Mouse (Mus musculus) hindbrain, embryonic 16.5 days (tissue): ENCODE data around the gene Fam208b. TPM values are rescaled to one million over a fixed set of nuclear protein-coding genes. Genes with fewer than 3 reads are reported as not detected.
A peak's percentile ranks its signal among the peaks of the same experiment; 100 is the strongest.

Experiments
- ATAC-seq: fragments of 200-750 bp; cut with Nextera tagmentation; 2 replicates; pipeline ENCODE4 v1.8.0; 2017; ENCODE audit warnings: moderate TSS enrichment, moderate library complexity
- H3K27ac ChIP-seq: fragments of 300-500 bp; sonication (generic); 2 replicates; pipeline ENCODE4 v1.5.1; 2014; ENCODE audit warnings: low read depth, mild to moderate bottlenecking, control low read depth, low read length, moderate library complexity
- H3K27me3 ChIP-seq: fragments of 300-500 bp; sonication (generic); replicated peaks from 2 replicates; pipeline ENCODE4 v1.6.1; 2014; ENCODE audit warnings: low read length; ENCODE audit not compliant: control insufficient read depth, insufficient read depth
- H3K36me3 ChIP-seq: fragments of 300-500 bp; sonication (generic); 2 replicates; pipeline ENCODE4 v1.6.1; 2014; ENCODE audit warnings: mild to moderate bottlenecking, low read length, moderate library complexity, mixed read lengths; ENCODE audit not compliant: control insufficient read depth, insufficient read depth
- H3K4me1 ChIP-seq: fragments of 300-500 bp; sonication (generic); 2 replicates; pipeline ENCODE4 v1.6.1; 2014; ENCODE audit warnings: low read depth, low read length; ENCODE audit not compliant: control insufficient read depth, insufficient read depth
- H3K4me2 ChIP-seq: fragments of 300-500 bp; sonication (generic); 2 replicates; pipeline ENCODE4 v1.6.1; 2014; ENCODE audit warnings: mild to moderate bottlenecking, low read length, control low read depth, moderate library complexity
- H3K4me3 ChIP-seq: fragments of 300-500 bp; sonication (generic); 2 replicates; pipeline ENCODE4 v1.5.1; 2014; ENCODE audit warnings: mild to moderate bottlenecking, low read length, control low read depth, moderate library complexity
- H3K9ac ChIP-seq: fragments of 300-500 bp; sonication (generic); 2 replicates; pipeline ENCODE4 v1.6.1; 2014; ENCODE audit warnings: low read depth, mild to moderate bottlenecking, control low read depth, low read length, moderate library complexity
- H3K9me3 ChIP-seq: fragments of 300-500 bp; sonication (generic); 2 replicates; pipeline ENCODE4 v1.6.1; 2014; ENCODE audit warnings: mild to moderate bottlenecking, low read length, moderate library complexity; ENCODE audit not compliant: control insufficient read depth
- WGBS: fragments of 180-500 bp; shearing (Covaris S2); extraction: QIAGEN DNeasy Blood & Tissue Kit; methylation state at CpG from one replicate; pipeline ENCODE4 v1.1.7; 2014; 5-methylcytosine and 5-hydroxymethylcytosine counted together
- polyA plus RNA-seq: library from polyadenylated mRNA; unstranded; fragments of >200 nt; fragmentation: Nextera tagmentation; extraction: Ambion mirVana; gene quantifications from 2 replicates; pipeline ENCODE4 v1.2.1, GENCODE M21; 2015

The Fam208b gene
- polyA plus RNA-seq, 1 experiment from 2014 or later, result 11.4 TPM

DNA sequence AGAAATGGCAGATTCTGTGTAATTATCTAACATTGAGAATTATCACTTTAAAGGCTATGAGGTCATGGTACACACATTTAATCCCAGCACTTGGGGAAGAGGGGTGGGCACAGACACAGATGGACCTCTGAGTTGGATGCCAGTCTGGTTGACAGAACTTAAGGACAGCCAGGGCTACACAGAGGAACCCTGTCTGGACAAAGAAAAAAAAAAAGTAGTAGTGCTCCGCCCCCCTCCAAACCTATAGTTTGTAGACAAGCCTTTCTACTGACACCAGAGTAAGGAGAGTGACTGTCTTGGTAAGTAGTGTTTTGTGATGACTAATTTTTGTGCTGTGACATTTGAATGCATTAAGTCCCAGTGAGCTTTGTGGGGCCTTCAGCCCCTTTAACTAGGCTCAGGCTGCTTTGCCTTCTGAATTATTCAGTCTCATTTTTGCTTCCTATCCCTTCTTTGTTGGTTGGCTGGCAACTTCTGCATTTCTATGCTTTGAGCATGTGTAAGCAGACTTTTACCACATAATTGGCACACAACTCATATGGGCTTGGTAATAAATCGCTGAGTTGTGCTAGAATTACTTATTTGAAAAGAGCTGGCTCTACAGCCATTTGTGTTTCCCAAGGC lies 69.6 kb downstream of the Fam208b start:
- Histone ChIP-seq H3K36me3 (no peaks in the 10 kb centered on the region), H3K4me3 (no peak overlapping the region), H3K4me2 (peak overlapping the region; percentile 36), H3K27ac (no peak overlapping the region), H3K27me3 (no peaks in the 10 kb centered on the region), H3K4me1 (peaks cover 22% of the 10 kb centered on the region), H3K9ac (no peak overlapping the region), H3K9me3 (no peaks in the 10 kb centered on the region; the same call in 1 of the 2 replicates)
- ATAC-seq, result no peak
- WGBS, result 48% methylated on average over 2 of the region's 2 CpGs

DNA sequence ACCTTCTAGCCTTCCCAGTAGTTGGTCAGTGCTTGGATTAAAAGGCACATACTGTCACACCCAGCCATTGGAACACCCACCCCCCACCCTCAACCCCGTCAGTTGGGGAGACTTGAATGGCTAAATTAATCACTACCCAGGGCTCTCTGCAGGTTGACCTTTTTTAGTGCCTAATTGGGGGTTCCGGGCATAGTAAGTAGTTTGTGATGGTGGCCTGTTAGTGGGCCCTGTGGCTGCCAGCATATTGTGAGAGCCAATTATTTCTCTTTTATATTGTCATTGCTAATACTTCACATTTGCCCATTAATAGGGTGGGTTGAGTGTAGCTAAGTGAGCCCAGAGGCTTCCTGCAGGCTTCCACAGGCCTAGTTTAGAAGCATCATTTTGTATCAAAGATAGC lies 70.7 kb downstream of the Fam208b start:
- Histone ChIP-seq H3K9ac (no peak overlapping the region; the same call in 1 of the 2 replicates), H3K4me3 (peak overlapping the region; percentile 97), H3K4me1 (peaks cover 22% of the 10 kb centered on the region), H3K27ac (no peak overlapping the region), H3K4me2 (peak overlapping the region; percentile 61), H3K9me3 (no peaks in the 10 kb centered on the region; the same call in 1 of the 2 replicates), H3K27me3 (no peaks in the 10 kb centered on the region), H3K36me3 (no peaks in the 10 kb centered on the region)
- no peak for ATAC-seq
- 20% methylated on average over 2 of the region's 2 CpGs for WGBS

DNA sequence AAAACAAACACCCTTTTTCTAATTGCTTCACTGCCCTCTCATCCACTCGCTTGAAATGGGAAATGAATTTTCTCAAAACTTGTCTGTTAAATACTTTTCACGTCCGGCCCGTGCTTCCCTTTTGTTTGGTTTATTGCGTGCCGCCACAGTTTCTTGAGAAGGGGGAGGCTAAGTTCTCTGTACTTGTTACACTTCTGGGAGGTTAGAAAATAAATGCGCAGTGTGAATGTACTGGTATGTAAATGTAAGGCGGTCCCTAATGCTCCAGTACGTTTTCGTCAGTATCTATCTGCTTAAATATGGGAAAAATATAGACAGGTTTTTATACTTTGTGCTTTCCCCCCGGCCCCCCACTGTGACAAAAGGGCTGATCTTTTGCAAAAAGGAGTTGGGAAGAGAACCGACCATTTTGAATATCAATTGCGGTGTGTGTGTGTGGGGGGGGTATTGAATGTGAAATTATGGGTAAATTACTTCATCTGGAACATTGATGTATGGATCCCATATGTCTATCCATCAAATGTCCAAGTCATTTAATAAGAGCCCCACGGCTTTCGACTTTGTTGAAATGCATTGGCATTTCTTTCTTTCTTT lies 71.8 kb downstream of the Fam208b start:
- ATAC-seq, result no peak
- peak overlapping the region; percentile 61 for H3K4me2 ChIP-seq
- no peaks in the 10 kb centered on the region; the same call in 1 of the 2 replicates for H3K9me3 ChIP-seq
- H3K9ac ChIP-seq, result peak overlapping the region; percentile 99
- H3K27me3 ChIP-seq, result no peaks in the 10 kb centered on the region
- H3K4me1 ChIP-seq, result peaks cover 22% of the 10 kb centered on the region
- H3K36me3 ChIP-seq, result no peaks in the 10 kb centered on the region
- peak overlapping the region; percentile 99 for H3K27ac ChIP-seq
- 1% methylated on average over 15 of the region's 15 CpGs for WGBS
- peak overlapping the region; percentile 97 for H3K4me3 ChIP-seq

DNA sequence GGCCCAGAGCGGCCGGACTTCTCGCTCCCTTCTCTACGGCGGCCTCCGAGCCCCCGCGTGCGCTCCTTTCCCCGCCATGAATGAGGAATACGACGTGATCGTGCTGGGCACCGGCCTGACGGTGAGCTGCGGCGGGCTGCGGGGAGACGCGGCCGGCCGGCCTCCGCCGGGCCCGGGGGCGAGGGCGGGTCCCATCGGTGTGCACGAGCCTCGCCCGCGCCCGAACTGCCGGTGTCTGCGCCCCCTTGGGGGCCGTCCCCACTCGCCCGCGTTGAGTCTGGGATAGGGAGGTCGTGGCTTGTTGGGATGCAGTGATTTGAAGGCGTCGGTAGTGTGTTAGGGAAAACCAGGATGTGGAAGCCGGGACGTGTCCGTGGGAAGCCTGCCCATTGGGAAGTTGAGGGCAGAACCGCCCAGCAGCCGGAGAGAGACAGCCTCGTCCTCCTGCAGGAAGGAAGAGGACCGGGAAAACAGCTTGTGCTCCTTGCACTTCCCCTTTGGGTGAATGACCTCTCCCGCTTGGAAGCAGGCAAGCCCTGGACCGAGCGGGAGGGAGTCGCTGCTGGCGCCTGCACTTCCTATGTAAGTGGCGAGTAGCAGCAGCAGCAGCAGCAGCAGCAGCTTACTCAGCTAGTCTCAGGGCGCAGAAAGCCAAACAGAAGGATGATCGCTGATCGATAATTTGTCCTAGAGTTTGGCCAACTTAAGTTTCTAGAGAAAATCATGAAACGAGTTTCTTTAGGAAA lies 72.5 kb downstream of the Fam208b start:
- Histone ChIP-seq H3K27ac (peak overlapping the region; percentile 99), H3K36me3 (no peaks in the 10 kb centered on the region), H3K9ac (peak overlapping the region; percentile 99), H3K4me1 (peaks cover 22% of the 10 kb centered on the region), H3K4me2 (peak overlapping the region; percentile 61), H3K4me3 (peak overlapping the region; percentile 97), H3K27me3 (no peaks in the 10 kb centered on the region), H3K9me3 (no peaks in the 10 kb centered on the region; the same call in 1 of the 2 replicates)
- under 1% methylated on average over 59 of the region's 59 CpGs for WGBS
- ATAC-seq, result peak; percentile 68

DNA sequence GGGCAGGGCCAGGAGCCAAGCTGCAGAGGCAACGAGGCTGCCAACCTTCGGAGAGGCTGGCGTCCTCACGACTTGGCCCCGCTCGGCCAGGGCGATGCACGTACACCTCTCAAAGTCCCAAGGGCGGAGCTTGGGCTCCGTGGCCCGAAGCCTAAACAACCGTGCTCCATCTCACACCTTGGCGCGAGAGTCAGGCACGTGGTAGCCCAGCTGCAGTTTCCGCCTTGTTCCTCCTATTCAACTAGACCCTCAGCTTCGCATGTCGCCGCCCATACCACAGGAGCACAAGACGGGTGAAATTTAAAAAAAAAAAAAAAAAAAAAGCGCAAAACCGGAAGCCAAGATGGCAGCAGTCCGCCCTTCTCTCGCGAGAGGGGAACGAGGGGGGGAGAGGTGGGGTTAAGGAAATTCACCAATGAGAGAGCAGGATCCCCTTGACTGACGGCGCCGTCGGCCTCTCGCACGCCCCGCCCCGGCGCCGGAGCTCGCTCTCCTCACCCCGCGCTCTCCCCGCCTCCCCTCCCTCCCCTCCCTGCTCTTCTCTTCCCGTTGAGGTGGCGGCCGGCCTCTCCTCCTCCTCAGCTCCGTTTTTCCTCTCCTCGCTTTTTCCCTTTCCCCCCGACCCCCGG lies 73.2 kb downstream of the Fam208b start, which contains the start of gene Gdi2:
TSS of gene Gdi2 (plus strand) at position 470 of the 629 bp plus-strand sequence.
- H3K4me1 ChIP-seq, result peaks cover 22% of the 10 kb centered on the region
- ATAC-seq, result peak; percentile 98

DNA sequence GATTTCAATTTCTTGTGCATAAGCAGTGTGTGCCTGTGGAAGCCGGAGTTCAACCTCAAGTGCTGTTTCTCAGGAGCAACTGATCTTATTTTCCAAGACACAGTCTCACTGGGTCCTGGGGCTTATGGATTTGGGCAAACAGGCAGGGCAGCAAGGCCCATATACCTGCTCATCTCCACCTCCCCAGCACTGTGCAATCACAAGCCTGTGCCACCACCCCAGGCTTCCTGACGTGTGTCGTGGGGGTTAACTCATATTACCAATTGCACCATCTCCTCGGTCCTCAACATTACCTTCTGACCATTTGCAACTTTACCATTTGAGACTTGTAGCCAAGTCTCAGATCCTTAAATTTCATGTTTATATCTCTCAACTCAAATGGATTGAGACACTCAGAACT lies 76.8 kb downstream of the Fam208b start:
- Histone ChIP-seq H3K4me3 (no peak overlapping the region), H3K9me3 (no peaks in the 10 kb centered on the region; the same call in 1 of the 2 replicates), H3K4me2 (no peak overlapping the region), H3K4me1 (peaks cover under 1% of the 10 kb centered on the region; the same call in 1 of the 2 replicates), H3K9ac (no peak overlapping the region), H3K27me3 (no peaks in the 10 kb centered on the region), H3K36me3 (no peaks in the 10 kb centered on the region), H3K27ac (no peak overlapping the region)
- 92% methylated on average over 4 of the region's 4 CpGs for WGBS
- no peak for ATAC-seq

More for the DNA sequence above, 73.2 kb downstream of the Fam208b start, which contains the start of gene Gdi2:
- Histone ChIP-seq H3K36me3 (no peaks in the 10 kb centered on the region), H3K4me3 (peak within 1 kb of the TSS; percentile 97), H3K27me3 (no peaks in the 10 kb centered on the region), H3K27ac (peak within 1 kb of the TSS; percentile 99), H3K4me2 (peak within 1 kb of the TSS; percentile 75), H3K9me3 (no peaks in the 10 kb centered on the region; the same call in 1 of the 2 replicates), H3K9ac (peak within 1 kb of the TSS; percentile 99)
- under 1% methylated on average over 40 of the region's 47 CpGs for WGBS

DNA sequence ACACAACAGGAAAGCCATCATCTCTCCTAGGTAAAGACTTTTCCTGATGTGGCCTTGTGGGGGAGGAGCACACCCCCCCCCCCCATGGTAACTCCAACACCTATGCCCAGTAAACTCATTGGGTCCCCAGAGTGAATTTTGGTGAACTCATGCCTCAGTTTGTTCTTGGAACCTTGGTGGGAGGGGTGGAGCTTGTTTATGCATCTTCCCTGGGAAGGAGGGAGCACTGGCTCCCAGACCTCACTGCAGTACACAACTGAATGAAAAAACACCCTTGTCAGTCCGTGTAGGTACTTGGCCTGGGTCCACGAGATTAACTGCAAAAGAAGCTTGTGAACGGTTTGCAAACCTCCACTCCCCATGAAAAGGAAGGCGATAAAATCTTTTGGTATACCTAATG lies 78.5 kb downstream of the Fam208b start:
- H3K27ac ChIP-seq, result no peak overlapping the region
- H3K4me3 ChIP-seq, result no peak overlapping the region
- no peaks in the 10 kb centered on the region for H3K27me3 ChIP-seq
- no peak overlapping the region for H3K9ac ChIP-seq
- H3K4me2 ChIP-seq, result no peak overlapping the region
- 68% methylated on average over 4 of the region's 4 CpGs for WGBS
- no peaks in the 10 kb centered on the region for H3K36me3 ChIP-seq
- no peaks in the 10 kb centered on the region for H3K9me3 ChIP-seq
- no peaks in the 10 kb centered on the region; the same call in 1 of the 2 replicates for H3K4me1 ChIP-seq
- no peak for ATAC-seq

DNA sequence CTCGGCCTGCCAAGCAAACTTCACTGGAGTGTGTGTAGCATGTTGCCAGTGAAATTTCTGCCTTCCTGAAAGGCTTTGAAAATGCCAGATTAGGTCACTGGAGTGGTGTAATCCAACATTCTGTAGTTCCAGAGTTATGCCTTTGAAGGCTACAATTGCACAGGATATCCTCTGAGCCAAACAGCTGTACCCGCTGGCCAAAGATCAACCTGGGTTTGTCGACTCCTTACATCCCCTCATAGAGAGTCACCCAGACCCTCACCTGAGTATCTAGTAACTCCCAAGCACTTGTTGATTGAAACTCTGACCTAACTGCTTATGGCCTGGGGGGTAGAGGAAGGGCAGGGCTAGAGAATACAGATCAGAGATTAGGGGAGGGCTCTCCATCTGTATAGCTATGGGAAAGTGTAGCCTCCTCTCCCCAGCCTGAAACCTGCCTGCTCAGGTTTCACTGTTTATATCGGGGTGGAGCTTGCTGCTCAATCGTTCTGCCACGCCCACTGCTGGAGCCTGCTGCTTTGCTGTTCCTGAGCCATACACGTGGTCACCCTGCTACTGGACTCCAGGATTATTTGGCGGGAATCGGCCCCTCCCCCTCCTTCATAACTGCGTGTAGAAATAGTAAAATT lies 79.1 kb downstream of the Fam208b start:
- Histone ChIP-seq H3K9ac (no peak overlapping the region), H3K4me1 (no peaks in the 10 kb centered on the region; the same call in 1 of the 2 replicates), H3K9me3 (no peaks in the 10 kb centered on the region), H3K27ac (no peak overlapping the region), H3K27me3 (no peaks in the 10 kb centered on the region), H3K4me3 (no peak overlapping the region), H3K4me2 (no peak overlapping the region), H3K36me3 (no peaks in the 10 kb centered on the region)
- WGBS, result 69% methylated on average over 10 of the region's 10 CpGs
- ATAC-seq, result no peak
